Mouse (Mus musculus): Measurements from ENCODE around the gene Cdh24. TPM values are rescaled to one million over a fixed set of nuclear protein-coding genes. Genes with fewer than 3 reads are reported as not detected.

Gene Cdh24
- polyA plus RNA-seq, 1 experiment: 7.0 TPM

GRCm38 (mm10) chr14:54638210-54638609, 3.0 kb downstream of the Cdh24 start:
- WGBS: 66% methylated on average over 5 of the region's 5 CpGs
- TF ChIP-seq CTCF (IDR thresholded peaks at IDR 0.05; ENCODE audit: control insufficient read depth, insufficient read depth, low read length) (no peak), POLR2A (IDR thresholded peaks at IDR 0.05; ENCODE audit: borderline replicate concordance, control insufficient read depth, low read depth, low read length) (no peak)
- peaks cover 2% of the 10 kb centered on the region; the same call in 1 of the 2 replicates for H3K4me1 ChIP-seq (ENCODE audit: control insufficient read depth, insufficient read depth, low read length)

DNA sequence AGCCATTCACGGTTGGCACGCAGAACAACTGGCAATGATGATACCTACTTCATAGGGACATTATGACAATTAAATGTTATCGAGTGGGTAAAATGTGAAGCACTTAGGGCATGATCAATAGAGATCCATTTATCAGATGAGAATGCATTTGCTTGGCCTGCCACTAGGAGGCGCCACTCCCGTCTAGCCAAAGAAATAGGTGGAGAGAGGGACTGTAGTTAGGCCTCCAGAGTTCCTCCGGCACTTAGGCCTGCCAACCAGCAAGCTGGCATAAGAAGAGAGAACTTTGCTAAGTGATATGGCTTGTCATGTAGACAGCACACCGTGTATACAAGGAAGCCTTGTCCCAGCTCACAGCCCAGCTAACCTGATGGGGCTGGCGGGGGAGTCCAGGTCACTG, 4.2 kb downstream of the Cdh24 start:
- Histone ChIP-seq H3K4me3 (replicated peaks; ENCODE audit: control insufficient read depth, low read depth, low read length) (no peak overlapping the region), H3K27ac (ENCODE audit: control insufficient read depth, insufficient read depth, low read depth, low read length, poor library complexity) (no peak overlapping the region), H3K4me1 (ENCODE audit: control insufficient read depth, insufficient read depth, low read length) (peaks cover 2% of the 10 kb centered on the region; the same call in 1 of the 2 replicates)
- no peak for TF ChIP-seq POLR2A (IDR thresholded peaks at IDR 0.05; ENCODE audit: borderline replicate concordance, control insufficient read depth, low read depth, low read length)
- peak; percentile 88 for TF ChIP-seq CTCF (IDR thresholded peaks at IDR 0.05; ENCODE audit: control insufficient read depth, insufficient read depth, low read length)
- 50% methylated on average over 8 of the region's 8 CpGs for WGBS

More at GRCm38 (mm10) chr14:54638210-54638609, 3.0 kb downstream of the Cdh24 start:
- H3K4me3 ChIP-seq (replicated peaks; ENCODE audit: control insufficient read depth, low read depth, low read length): no peak overlapping the region
- H3K27ac ChIP-seq (ENCODE audit: control insufficient read depth, insufficient read depth, low read depth, low read length, poor library complexity): no peak overlapping the region

GRCm38 (mm10) chr14:54634182-54634581, 7.0 kb downstream of the Cdh24 start:
- no peak overlapping the region for H3K4me3 ChIP-seq (replicated peaks; ENCODE audit: control insufficient read depth, low read depth, low read length)
- 70% methylated on average over 4 of the region's 4 CpGs for WGBS
- no peak overlapping the region for H3K27ac ChIP-seq (ENCODE audit: control insufficient read depth, insufficient read depth, low read depth, low read length, poor library complexity)
- TF ChIP-seq POLR2A (IDR thresholded peaks at IDR 0.05; ENCODE audit: borderline replicate concordance, control insufficient read depth, low read depth, low read length) (no peak), CTCF (IDR thresholded peaks at IDR 0.05; ENCODE audit: control insufficient read depth, insufficient read depth, low read length) (peak; percentile 15; the same call in 1 of the 2 replicates)
- no peaks in the 10 kb centered on the region for H3K4me1 ChIP-seq (ENCODE audit: control insufficient read depth, insufficient read depth, low read length)

DNA sequence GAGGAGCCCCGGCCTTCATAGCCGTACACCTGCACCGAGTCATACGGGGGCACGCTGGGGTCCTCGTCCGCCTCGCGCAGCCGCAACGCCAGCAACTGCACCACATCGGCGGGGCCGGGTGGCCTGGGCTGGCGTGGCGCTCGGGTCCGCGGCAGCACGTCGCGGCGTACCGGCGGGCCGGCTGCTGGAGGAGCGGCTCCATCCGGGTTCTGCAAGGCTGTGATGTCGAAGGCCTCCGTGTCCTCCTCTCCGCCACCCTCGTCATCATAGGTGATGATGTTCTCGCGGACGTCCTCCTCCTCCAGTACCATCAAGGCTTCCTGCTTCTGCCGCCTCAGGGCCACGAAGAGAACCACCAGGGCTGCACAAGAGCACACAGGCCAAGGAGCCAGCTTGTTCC, 8.9 kb downstream of the Cdh24 start:
- 95% methylated on average over 37 of the region's 37 CpGs for WGBS
- TF ChIP-seq CTCF (IDR thresholded peaks at IDR 0.05; ENCODE audit: control insufficient read depth, insufficient read depth, low read length): no peak
- TF ChIP-seq POLR2A (IDR thresholded peaks at IDR 0.05; ENCODE audit: borderline replicate concordance, control insufficient read depth, low read depth, low read length): no peak
- no peak overlapping the region; the same call in 1 of the 2 replicates for H3K27ac ChIP-seq (ENCODE audit: control insufficient read depth, insufficient read depth, low read depth, low read length, poor library complexity)
- no peaks in the 10 kb centered on the region for H3K4me1 ChIP-seq (ENCODE audit: control insufficient read depth, insufficient read depth, low read length)
- H3K4me3 ChIP-seq (replicated peaks; ENCODE audit: control insufficient read depth, low read depth, low read length): no peak overlapping the region

GRCm38 (mm10) chr14:54631240-54631599, 9.9 kb downstream of the Cdh24 start:
- 86% methylated on average over 4 of the region's 4 CpGs for WGBS
- H3K27ac ChIP-seq (ENCODE audit: control insufficient read depth, insufficient read depth, low read depth, low read length, poor library complexity): no peak overlapping the region
- H3K4me3 ChIP-seq (replicated peaks; ENCODE audit: control insufficient read depth, low read depth, low read length): no peak overlapping the region
- H3K4me1 ChIP-seq (ENCODE audit: control insufficient read depth, insufficient read depth, low read length): no peaks in the 10 kb centered on the region
- no peak for TF ChIP-seq CTCF (IDR thresholded peaks at IDR 0.05; ENCODE audit: control insufficient read depth, insufficient read depth, low read length)
- no peak for TF ChIP-seq POLR2A (IDR thresholded peaks at IDR 0.05; ENCODE audit: borderline replicate concordance, control insufficient read depth, low read depth, low read length)

- no peaks in the 10 kb centered on the region for H3K4me1 ChIP-seq (ENCODE audit: control insufficient read depth, insufficient read depth, low read length)
- 50% methylated on average over 11 of the region's 11 CpGs for WGBS
Observed at GRCm38 (mm10) chr14:54630583-54631239, 10.5 kb downstream of the Cdh24 start.

GRCm38 (mm10) chr14:54629797-54630196, 11.4 kb downstream of the Cdh24 start:
- no peaks in the 10 kb centered on the region for H3K4me1 ChIP-seq (ENCODE audit: control insufficient read depth, insufficient read depth, low read length)
- TF ChIP-seq CTCF (IDR thresholded peaks at IDR 0.05; ENCODE audit: control insufficient read depth, insufficient read depth, low read length) (no peak), POLR2A (IDR thresholded peaks at IDR 0.05; ENCODE audit: borderline replicate concordance, control insufficient read depth, low read depth, low read length) (no peak)
- H3K27ac ChIP-seq (ENCODE audit: control insufficient read depth, insufficient read depth, low read depth, low read length, poor library complexity): no peak overlapping the region
- 74% methylated on average over 2 of the region's 2 CpGs for whole genome bisulfite sequencing
- H3K4me3 ChIP-seq (replicated peaks; ENCODE audit: control insufficient read depth, low read depth, low read length): no peak overlapping the region

More at GRCm38 (mm10) chr14:54630583-54631239, 10.5 kb downstream of the Cdh24 start:
- H3K27ac ChIP-seq (ENCODE audit: control insufficient read depth, insufficient read depth, low read depth, low read length, poor library complexity): no peak overlapping the region
- TF ChIP-seq POLR2A (IDR thresholded peaks at IDR 0.05; ENCODE audit: borderline replicate concordance, control insufficient read depth, low read depth, low read length) (no peak), CTCF (IDR thresholded peaks at IDR 0.05; ENCODE audit: control insufficient read depth, insufficient read depth, low read length) (no peak)
- no peak overlapping the region for H3K4me3 ChIP-seq (replicated peaks; ENCODE audit: control insufficient read depth, low read depth, low read length)

GRCm38 (mm10) chr14:54628103-54628502, 13.1 kb downstream of the Cdh24 start:
- H3K4me1 ChIP-seq (ENCODE audit: control insufficient read depth, insufficient read depth, low read length): no peaks in the 10 kb centered on the region; the same call in 1 of the 2 replicates
- WGBS: 72% methylated on average over 5 of the region's 5 CpGs
- H3K27ac ChIP-seq (ENCODE audit: control insufficient read depth, insufficient read depth, low read depth, low read length, poor library complexity): no peak overlapping the region
- TF ChIP-seq POLR2A (IDR thresholded peaks at IDR 0.05; ENCODE audit: borderline replicate concordance, control insufficient read depth, low read depth, low read length) (no peak), CTCF (IDR thresholded peaks at IDR 0.05; ENCODE audit: control insufficient read depth, insufficient read depth, low read length) (no peak)
- H3K4me3 ChIP-seq (replicated peaks; ENCODE audit: control insufficient read depth, low read depth, low read length): no peak overlapping the region

Measured in bone marrow, adult 2 months (tissue).